Mouse (Mus musculus) lung, postnatal 0 days (tissue): ENCODE measurements around the gene Coa4.

Source experiments
- CTCF ChIP-seq: IDR thresholded peaks from 2 replicates; pipeline ENCODE4 v1.5.1; 2016; ENCODE audit warnings: antibody characterized with exemption, mild to moderate bottlenecking
- EP300 ChIP-seq: IDR thresholded peaks from 2 replicates; pipeline ENCODE4 v1.6.1; 2016; ENCODE audit warnings: antibody characterized with exemption, mild to moderate bottlenecking, control low read depth

GRCm38 (mm10) chr7:100549796-100550195 lies 12.9 kb downstream of the Coa4 start:
- TF ChIP-seq CTCF (no peak), EP300 (no peak)
